Mouse (Mus musculus) ovary, postnatal 14 days (tissue): ENCODE measurements around the gene Nid2.
A peak's percentile ranks its signal among the peaks of the same experiment; 100 is the strongest.

Experiments used
- DNase-seq: peaks from one replicate; pipeline ENCODE4 v3.0.0; 2022; ENCODE audit warnings: low spot score

Gene Nid2

GRCm38 (mm10) chr14:19751025-19751771 is at the start of gene Nid2:
TSS of gene Nid2 (plus strand) at chr14:19751265.
- DNase-seq: peak; percentile 80

- no peak for DNase-seq
Observed at GRCm38 (mm10) chr14:19701546-19701945, 49.5 kb upstream of the Nid2 start.

- DNase-seq: peak; percentile 65
Observed at GRCm38 (mm10) chr14:19705649-19706048, 45.4 kb upstream of the Nid2 start.

- peak; percentile 73 for DNase-seq
Observed at GRCm38 (mm10) chr14:19706454-19706853, 44.6 kb upstream of the Nid2 start.

DNA sequence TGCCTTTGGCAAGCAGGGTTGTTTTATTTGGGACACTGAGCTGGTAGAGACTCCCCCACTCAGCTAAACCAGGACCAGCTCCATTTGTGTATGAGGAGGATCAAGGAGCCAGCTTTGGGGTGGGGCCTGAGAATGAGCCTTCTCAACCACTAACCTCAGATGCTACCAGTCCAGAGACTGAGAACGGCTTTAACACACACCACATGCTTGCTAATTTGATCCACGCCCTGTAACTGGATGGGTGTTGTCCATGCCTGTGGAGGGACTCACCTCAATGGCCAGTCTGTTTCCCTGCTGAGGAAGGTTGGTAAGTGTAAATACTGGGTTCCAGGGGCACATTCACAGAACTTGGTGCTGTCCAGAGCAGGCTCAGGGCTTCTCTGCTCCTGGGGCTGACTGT is 44.1 kb upstream of the Nid2 start:
- no peak for DNase-seq

- DNase-seq: no peak
Observed at GRCm38 (mm10) chr14:19707721-19708507, 43.2 kb upstream of the Nid2 start.

- DNase-seq: no peak
Observed at GRCm38 (mm10) chr14:19709161-19709560, 41.9 kb upstream of the Nid2 start.

DNA sequence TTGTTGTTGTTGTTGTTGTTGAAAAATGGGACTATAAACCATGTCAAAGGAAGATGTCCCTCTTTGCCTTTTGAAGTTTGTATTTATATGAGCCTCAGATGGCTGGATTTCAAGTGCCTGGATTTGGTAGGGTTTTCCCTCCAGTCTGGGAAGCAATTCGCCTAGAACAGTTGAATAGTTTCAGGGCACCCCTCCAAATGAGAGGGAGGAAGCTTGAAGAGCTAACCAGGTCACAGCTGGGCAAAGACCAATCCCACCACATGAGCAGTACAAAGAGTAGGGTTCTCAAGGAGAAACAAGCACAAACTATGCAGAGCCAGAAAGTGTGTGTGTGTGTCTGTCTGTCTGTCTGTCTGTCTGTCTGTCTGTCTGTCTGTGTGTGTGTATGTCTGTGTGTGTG is 39.3 kb upstream of the Nid2 start:
- DNase-seq: no peak

DNA sequence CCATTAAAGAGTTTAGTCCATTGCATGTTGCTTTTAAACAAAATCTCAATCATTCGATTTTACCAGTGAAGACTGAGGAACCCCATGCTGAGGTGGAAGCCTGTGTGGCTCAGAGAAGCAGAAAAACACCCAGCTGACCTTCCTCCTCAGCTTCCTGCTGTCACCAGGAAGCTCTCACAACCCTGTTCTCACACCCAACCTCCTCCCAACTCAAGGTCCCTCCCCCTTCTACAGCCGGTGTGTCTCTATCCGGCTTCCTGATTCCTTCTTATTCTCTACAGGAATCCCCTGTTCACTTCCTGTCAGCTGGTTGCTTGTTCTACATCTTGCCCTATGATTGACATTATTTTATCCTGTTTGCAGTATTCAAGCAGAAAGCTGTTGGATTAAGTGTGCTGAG is 38.0 kb upstream of the Nid2 start:
- DNase-seq: no peak

DNA sequence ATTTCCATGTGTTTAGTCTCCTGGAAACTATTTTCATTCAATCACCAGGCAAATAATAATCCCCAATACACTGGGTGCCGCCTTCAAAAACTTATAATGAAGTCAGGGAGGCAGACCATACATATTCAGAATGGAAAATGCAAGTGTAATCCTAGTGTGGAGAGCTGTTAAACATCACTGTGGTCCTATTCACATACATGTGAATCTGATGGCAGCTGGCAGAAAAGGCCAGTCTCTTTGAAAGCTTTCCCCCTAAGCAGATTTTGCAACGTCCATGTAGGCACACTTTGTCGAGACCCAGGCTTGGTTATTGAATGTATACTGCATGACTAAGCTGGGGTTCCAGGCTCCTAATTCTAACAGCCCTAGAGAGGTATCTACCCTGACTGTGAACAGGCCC is 32.0 kb upstream of the Nid2 start:
- no peak for DNase-seq

DNA sequence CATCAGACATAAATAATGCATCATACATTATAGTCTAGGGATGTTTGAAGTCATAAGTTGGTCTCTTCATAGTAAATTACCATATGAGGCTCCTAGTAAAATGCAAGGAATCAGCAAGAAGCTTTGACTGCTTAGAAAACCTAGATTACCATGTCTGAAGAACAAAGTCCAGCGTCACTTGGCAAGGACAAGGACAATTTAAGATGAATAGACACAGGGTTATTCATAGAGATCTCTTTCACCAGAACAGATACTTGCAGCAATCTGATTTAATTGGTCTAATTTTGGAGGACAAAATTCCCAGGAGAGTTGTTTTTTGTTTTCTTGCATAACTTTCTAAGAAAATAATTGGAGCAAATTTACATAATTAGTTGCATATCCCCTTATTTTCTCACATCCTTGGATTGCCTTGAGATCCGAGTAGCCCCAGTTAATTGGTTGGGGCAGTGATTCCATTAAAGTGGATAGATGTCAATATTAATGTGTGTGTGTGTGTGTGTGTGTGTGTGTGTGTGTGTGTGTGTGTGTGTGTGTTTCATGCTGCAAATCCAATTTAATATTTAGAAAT is 30.9 kb upstream of the Nid2 start:
- DNase-seq: no peak

DNA sequence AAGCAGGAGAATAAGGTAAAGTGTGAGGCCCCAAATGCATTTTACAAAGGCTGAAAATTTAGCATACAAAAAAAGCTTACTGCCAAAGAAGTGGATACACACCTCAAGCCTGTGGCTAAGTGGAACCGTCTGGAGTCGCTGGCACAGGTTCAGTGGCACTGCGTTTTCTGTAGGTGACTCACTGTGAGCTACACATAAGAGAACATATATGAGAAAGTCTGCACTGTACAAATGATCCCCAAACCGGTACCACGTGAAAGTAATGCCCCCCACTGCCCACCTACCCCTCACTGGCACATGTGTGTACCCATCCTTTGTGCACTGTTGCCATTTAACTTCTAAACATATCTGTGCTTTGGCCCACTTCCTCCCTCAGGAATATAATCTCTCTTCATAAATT is 22.8 kb upstream of the Nid2 start:
- no peak for DNase-seq

DNA sequence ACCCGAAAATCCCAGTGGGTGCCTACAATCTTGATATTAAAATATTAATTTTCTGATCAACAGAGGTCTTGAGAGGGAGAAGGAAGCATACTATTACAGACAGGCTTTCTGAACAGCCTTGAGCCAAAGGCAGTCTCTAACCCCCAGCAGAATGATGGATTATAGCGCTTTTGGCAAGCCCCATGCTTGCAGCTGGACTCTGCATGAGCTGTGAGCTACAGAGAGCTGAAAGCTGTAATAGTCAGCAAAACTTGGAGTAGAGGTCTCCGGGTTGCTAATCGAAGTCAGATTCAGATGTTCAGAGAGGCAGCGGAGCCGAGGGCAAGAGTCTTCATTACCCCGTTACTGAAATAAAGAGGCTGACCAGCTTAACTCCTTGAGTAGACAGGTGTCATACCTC is 22.3 kb upstream of the Nid2 start:
- DNase-seq: no peak

DNA sequence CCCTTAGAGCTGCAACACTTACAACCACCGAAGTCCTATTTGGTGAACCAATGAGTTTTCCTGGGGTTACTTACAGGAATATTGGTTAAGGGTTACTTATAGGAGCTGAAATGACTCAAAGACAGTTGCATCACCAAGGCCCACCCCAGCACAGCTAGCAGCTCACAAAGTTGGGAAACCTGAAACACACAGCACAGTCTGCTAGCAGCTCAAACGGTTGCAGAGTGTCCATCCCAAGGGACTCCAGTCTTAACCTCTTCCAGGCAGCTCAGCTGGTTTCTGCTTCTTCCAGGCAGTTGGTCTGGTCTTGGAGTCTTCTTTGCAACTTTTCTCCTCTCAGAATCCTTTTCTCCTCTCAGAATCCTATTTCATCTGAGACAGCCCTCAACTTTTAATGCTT is 19.0 kb upstream of the Nid2 start:
- DNase-seq: no peak

DNA sequence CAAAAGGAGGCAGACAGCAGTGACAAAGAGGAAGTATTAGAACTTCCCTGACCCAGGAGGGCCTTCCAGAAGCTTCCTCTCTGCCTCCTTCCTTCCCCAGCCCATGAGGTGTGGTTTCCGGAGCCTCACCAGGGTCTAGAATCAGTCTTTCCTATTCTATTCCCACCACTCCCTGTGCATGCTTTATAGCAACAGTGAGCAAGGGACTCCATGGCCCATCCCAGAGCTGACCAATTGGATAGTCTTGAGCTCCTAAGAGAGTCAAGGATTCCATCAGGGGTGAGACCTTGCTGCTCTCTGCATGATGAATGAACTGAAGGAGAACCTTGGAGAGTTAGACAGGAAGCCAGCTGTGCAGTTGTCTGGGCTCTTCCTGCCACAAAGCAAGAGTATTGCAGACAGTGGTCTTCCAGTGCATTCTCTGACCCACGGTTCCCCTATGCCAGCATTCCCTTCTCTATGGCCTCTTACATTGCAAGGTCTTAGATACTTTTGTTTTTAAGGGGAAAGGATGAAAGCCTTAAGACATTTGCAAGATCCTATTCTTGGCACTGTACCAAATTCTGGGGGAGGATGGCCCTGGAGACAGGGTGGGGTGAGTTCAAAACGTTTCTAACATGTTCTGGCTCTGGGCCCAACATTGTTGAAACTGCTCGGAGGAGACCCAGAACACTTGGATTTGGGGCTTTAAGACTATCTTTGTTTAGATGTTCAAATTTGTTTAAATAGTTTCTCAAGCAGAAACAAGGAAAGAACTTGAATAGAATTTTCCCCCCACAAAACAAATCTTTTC is 17.4 kb upstream of the Nid2 start:
- peak; percentile 46 for DNase-seq

GRCm38 (mm10) chr14:19735303-19735702 is 15.8 kb upstream of the Nid2 start:
- DNase-seq: no peak

GRCm38 (mm10) chr14:19737568-19737967 is 13.5 kb upstream of the Nid2 start:
- DNase-seq: no peak

DNA sequence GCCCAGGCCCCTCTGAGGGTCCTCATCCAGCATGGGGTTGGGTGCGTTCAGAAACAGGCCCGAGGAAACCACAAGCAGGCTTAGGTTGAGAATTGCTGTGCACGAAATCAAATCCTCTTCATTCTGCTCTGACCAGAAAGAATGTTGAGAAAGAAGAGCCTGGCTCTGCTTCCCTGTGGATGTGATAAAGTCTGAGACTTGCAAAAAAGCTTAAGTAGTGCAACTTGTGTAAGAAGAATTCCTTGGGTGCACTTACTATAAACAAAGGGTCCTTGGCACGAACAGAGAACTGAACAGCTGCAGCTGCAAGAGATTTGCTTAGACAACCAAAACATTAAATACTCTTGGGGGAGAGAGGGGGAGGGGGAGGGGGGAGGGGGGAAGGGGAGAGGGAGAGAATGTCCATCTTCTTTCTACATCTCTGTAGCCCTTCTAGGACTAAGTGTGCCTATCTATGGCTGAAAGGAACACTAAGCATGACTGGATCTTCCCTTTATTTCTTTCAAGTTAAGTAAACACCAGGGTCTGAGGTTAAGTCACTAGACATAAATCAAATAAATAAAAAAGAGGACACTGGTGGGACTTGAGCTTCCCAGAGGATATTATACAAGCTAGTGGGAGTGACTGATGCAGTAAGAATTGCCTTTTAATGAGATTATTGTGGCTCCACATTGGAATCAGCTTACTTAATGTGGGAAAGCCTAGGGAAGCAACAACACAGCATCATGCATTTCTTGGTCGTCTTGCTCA is 12.8 kb upstream of the Nid2 start:
- DNase-seq: no peak

DNA sequence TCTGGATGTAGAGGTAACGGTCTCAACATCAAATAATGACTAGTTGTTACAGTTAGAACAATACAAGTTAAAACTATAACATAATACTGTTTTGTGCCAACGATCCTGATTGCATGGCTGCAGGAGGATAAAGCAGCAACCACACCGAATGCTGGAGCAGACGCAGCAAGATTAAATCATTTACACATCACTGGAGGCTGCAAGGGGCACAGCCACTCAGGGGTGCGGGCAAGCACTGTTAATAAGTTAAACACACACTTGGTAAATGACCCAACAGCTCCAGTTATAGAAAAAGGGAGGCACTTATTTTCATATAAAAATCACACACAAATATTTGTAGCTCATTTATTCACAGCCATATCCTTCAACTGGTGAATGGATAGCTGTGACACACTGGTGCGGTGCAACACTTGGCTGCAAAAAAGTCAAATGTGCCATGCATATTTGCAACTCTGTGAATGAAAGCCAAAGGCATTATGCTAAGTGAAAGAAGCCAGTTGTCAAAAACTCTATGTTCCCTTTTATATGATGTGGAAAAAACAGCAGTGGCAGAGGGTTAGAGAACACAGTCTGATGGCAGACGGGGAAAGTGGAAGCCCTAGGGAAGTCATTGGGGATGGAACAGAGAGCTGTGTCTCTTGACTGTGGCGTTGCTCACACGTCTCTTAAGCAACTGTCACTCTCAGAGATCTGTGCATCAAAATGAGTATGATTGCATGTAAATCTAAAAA is 11.5 kb upstream of the Nid2 start:
- no peak for DNase-seq

- no peak for DNase-seq
Observed at GRCm38 (mm10) chr14:19740147-19740738, 10.8 kb upstream of the Nid2 start.

- no peak for DNase-seq
Observed at GRCm38 (mm10) chr14:19744876-19745275, 6.2 kb upstream of the Nid2 start.
